Mouse (Mus musculus): Measurements from ENCODE around the gene Adcy2.
A peak's percentile ranks its signal among the peaks of the same experiment; 100 is the strongest.

Gene Adcy2

DNA sequence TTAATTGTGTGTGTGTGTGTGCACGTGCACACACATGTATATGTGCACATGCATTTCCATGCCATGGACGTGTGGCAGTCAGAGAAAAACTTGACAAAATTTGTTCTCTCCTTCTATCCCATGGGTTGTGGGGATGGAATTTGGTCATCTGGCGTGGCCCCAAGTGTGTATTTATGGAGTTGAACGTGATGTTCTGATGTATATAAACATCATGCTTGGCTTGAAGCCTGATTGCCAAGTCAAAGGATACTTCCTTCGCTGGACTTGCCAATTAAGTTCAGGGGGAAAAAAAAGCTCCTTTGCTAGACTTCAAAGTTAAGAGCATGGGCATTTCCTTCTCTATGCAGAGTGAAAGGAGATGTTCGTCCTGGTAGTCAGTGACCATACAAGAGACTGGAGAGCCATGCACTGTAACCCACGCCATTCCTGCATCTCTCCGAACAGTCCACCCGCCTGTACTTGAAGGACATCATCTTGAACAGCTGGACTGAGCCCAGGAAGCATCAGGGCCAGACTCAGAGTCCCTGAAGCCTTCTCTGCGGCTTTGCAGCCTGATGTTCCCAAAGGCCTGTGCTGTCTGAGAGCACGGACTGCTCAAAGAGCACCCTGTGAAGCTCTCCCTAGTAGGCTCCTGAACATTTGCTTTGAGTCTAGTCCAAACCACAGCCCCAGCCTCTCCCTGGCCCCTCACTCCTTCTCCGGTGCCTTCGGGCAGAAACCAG lies 178.3 kb downstream of the Adcy2 start:
- no peak for DNase-seq

DNA sequence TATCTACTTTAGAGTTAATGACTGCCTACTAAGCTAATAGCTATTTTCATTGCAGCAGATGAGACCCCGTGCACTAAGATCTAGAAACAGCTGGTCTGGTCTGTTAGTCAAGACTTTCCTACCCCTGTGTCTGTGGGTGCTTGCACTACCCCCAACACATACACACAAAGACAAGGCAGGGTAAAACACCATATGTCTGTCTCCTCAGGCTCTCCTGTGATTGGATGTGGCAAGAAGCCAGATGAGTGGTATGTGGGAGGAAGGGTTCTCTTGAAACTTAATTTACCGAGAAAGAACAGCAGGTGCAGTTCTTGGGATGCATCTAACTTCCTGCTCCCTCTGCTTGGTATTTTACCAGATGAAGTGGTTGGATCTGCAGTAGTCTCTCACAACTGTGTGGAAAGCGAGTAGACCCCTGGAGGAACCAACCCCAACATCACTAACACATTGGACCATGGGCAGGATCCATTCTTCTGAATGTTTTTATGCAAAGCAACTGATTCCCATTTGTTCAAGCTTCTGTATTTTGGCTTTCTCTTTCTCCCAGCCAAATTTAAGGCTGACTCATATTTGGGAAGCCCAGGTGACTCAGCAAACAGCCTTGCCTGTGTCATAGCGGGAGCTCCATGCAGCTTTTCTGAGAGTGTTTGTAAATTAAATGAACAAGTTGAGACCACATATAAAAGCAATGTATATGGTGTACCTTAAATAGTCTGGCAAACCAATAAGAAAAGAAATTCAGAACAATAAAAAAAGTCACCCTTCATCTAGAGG lies 183.4 kb downstream of the Adcy2 start:
- DNase-seq: peak; percentile 24

DNA sequence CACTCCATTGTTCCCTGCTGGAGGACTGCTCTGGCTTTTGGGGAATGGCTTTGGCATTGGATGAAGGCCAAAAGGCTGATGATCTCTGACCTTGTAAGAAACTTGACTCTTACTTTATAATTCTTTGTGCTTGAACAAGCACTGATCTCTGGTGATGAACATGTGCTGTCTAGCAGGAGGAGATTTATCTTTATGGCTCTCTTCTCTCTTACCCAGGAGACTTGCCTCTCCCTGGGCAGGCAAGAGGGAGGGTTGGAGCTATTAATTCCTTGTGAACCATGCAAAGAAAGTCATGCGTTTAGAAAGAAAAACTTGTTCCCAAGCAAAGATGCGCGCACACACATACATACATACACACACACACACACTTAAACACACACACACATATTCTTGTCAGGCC lies 188.2 kb downstream of the Adcy2 start:
- no peak for DNase-seq

GRCm38 (mm10) chr13:68799777-68800176 lies 199.6 kb downstream of the Adcy2 start:
- peak; percentile 23 for DNase-seq

DNA sequence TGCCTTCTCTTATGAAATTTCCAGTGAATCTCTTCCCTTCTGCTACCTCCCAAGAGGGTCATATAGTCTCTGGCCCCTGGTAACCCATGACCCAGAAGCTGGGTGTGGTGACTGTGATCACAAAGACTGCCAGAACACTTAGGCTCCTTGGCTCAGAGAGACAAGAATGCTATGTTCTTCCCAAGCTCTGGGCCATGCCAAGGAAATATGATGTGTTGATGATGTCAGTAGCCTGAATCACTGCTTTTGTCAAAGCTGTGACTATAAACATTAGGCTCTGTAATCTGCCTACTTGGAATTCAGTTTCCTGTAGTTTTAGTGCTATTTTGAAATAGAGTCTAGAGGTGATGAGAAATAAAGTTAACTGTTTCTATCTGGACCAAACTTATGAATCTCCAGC lies 206.1 kb downstream of the Adcy2 start:
- DNase-seq: no peak

DNA sequence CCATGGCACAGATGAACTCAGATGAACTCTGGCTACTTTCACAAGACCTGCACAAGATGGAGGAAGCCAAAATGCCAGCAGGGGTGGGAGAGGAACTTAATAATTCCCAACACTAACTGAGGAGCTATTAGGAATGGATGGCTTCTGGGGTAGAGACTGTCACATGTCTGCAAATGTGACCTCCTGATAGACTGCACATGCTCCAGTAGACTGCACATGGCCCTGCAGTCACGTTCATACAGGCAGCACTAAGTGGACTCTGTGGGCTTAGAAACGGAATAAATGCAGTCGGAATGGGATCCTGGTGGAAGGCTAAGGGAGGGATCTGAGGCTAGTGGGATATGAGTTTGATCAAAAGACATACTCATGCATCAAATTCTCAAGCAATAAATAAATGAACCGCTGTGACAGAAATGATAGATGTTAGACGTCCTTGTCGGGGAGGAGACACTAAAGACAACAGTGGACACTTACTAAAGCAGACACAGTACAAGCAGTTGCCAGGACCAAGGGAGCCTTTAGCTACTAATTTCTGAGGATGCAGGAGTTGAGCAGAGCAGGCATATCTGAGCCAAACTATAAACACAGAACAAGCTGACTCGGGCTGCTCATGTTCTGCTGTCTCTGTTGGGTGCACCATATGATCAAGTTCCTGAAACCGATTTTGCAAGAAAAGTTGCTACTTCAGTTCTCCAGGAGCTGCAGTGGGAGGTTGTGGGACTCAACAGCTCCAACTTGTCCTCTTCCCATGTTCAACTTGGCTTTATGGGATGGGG lies 211.9 kb downstream of the Adcy2 start:
- DNase-seq: no peak

GRCm38 (mm10) chr13:68783096-68783495 lies 216.2 kb downstream of the Adcy2 start:
- no peak for DNase-seq

GRCm38 (mm10) chr13:68778011-68778672 lies 221.2 kb downstream of the Adcy2 start:
- DNase-seq: no peak

- DNase-seq: no peak
Observed at GRCm38 (mm10) chr13:68773599-68774211, 225.6 kb downstream of the Adcy2 start.

- DNase-seq: no peak
Observed at GRCm38 (mm10) chr13:68768588-68768987, 230.8 kb downstream of the Adcy2 start.

- DNase-seq: no peak
Observed at GRCm38 (mm10) chr13:68765896-68766578, 233.3 kb downstream of the Adcy2 start.

DNA sequence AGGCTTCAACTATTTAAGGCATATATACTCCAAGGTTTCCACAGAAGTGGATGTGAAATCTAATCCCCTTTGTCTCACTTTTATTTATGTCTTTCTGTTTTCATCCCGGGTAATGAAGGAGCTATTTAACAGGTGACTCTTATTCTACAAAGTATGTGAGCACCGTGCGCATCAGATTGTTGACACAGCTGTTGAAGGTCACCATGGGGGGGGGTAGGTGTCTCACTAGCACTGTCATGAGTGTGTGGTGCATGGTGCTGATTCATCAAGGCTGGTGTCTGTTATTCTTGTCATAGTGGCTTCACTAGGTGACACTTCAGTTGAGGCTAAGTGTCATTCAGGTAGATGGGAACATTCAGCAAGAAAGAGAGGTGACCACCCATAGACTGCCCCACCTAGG lies 234.7 kb downstream of the Adcy2 start:
- DNase-seq: no peak

DNA sequence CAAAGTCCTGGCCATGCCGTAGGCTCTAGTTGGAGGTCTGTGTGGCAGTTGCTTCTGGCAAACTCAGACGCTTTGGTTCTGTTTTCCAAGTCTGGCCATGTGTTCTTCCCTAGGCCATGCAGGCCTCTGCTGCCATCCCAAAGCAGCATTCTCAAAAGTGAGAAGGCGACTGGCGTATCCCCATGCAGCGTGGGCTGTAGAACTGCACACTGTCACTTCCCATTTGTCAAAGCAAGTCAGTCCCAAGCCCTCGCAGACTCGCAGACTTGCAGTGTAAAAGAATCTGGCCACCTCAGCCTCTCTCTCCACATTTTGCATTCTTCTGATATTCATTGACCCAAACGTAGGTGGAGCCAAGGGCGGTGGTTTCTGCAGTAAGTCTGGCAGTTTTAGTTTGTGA lies 249.5 kb downstream of the Adcy2 start:
- DNase-seq: peak; percentile 17

- DNase-seq: no peak
Observed at GRCm38 (mm10) chr13:68749370-68749769, 250.0 kb downstream of the Adcy2 start.

GRCm38 (mm10) chr13:68745426-68745825 lies 253.9 kb downstream of the Adcy2 start:
- DNase-seq: no peak

DNA sequence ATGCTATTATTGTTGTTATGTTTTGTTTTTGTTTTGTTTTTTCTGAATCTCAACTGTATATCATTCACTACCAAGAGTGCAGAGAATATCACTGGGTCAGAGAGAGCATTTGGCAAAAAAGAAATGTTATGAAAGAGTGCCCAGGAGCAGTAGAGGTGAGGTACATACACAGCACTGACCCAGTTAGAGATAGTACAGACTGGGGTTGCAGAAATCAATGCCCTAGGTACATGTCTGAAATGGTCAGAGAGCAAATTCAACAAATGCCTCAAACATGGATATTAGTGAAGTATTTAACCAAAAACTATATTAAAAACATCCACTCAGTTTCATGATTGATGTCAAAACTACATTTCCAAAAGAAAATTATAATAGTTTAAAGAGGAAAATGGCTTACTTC lies 286.7 kb downstream of the Adcy2 start:
- DNase-seq: no peak

DNA sequence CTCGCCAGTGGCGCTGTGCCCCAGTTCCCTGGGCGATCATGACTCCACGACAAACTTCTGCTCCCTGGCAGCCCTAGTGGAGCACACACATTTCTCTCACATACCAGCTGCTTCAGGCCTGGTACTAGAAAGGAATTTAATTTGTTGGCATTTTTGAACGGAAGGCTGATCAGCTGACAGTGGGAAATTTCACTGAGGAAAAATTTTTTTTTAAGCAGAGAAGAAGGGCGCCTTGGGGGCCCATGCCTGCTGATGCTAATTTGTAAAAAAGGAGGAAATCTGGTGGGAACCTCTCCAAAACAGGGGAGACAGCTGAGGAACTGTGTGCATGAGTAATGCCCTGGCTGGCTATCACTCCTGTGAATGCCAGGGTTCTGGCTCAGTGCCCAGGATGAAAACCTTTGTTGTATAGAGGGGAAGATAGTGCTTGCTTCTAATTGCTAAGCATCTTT lies 292.0 kb downstream of the Adcy2 start:
- peak; percentile 70 for DNase-seq

DNA sequence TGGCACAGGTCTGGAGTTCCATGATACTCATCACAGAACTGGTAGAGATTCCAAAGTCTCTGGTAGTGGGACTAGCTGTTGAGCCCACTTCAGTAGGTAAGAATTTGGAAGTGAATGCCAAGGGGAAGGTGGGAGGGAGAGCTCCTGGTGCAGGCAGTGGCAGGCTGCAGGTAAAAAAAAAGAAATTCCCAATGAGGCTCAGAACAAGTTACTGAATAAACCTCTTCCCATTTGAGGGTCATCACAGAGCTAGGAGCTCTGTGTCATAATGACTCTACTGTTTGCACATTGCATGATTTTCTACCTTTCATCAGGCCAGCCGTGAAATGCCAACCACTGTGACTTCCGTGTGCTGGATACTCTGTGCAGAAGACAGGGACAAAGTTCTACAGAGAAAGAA lies 314.4 kb downstream of the Adcy2 start:
- no peak for DNase-seq

- no peak for DNase-seq
Observed at GRCm38 (mm10) chr13:68680429-68680828, 318.9 kb downstream of the Adcy2 start.

- DNase-seq: no peak
Observed at GRCm38 (mm10) chr13:68642786-68643185, 356.6 kb downstream of the Adcy2 start.

- DNase-seq: no peak
Observed at GRCm38 (mm10) chr13:68627041-68627440, 372.3 kb downstream of the Adcy2 start.

GRCm38 (mm10) chr13:68622792-68623191 lies 376.5 kb downstream of the Adcy2 start:
- DNase-seq: peak; percentile 37
